Mouse (Mus musculus) kidney, postnatal 10 days (tissue): Measurements from ENCODE around the gene Rnf43.

Experiments used
- DNase-seq: peaks from one replicate; pipeline ENCODE4 v3.0.0; 2021; ENCODE audit warnings: mixed read lengths

Gene Rnf43

GRCm38 (mm10) chr11:87715999-87716398 lies 53.5 kb downstream of the Rnf43 start:
- DNase-seq: no peak

DNA sequence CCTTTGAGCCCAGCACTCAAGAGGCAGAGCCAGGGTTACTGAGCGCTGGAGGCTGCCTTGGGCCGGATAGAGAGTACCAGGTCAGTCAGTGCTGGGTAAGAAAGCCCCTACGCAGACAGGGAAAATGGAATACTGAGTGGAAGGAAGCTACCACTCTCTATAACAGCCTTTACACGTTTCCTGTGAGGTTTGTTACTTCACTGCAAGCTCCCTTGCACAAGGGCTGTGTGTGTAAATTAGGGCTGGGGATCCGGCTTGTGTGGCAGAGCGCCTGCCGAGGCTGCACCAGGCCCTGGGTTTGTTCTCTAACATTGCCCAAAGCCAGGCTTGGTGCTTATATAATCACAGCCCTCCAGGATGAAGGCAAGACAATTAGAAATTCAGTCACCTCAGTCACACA lies 57.0 kb downstream of the Rnf43 start:
- DNase-seq: no peak

GRCm38 (mm10) chr11:87720324-87720723 lies 57.8 kb downstream of the Rnf43 start:
- DNase-seq: no peak

- no peak for DNase-seq
Measured at GRCm38 (mm10) chr11:87720839-87721238, 58.3 kb downstream of the Rnf43 start.

- DNase-seq: no peak
Measured at GRCm38 (mm10) chr11:87722168-87722567, 59.6 kb downstream of the Rnf43 start.

- no peak for DNase-seq
Measured at GRCm38 (mm10) chr11:87722891-87723290, 60.4 kb downstream of the Rnf43 start.

DNA sequence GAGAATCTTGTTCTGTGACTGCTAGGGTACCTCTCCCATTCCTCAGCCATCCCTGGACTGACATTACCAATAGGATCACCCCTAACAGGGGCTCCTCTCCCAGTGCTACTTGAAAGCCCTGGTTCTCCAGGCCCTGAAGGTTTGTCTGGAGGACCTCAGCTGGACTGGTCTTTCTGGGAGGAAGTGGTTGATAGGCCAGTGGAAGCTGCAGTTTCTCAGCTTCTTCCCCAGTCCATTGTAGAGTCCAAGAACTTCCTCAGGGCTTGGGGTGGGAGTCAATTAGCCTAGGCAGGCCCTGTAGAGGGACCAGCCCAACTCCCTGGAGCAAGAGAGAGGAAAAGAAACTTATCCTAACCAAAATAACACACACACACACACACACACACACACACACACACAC lies 63.0 kb downstream of the Rnf43 start:
- DNase-seq: no peak

DNA sequence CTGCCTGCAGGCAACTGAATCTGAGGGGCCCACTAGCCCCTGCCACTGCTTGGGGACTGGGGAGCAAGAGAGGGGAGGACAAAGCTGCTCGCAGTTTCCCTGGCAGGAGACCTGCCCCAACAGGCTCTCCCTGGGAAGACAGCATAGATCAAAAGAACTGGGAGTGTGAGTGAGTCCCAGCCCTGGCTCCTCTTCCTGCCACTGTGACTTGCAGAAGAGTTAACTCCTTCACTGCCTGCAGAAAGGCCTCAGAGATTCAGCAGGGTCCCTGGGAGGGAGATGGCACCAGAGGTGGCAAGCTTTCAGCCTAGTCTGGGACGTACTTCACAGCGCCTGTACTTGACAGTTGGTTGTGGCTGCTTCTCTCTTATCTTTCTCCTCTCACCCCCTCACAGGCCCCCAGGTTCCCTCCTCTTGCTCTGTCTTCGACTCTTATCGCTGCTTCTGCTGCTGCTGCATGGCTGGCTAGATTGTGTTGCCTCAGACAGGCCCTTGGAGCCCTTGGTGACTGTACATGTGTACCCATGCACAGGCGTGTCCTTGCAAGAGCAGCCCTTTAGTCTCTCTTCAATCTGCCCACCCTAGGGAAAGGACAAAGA lies 63.5 kb downstream of the Rnf43 start:
- DNase-seq: no peak

DNA sequence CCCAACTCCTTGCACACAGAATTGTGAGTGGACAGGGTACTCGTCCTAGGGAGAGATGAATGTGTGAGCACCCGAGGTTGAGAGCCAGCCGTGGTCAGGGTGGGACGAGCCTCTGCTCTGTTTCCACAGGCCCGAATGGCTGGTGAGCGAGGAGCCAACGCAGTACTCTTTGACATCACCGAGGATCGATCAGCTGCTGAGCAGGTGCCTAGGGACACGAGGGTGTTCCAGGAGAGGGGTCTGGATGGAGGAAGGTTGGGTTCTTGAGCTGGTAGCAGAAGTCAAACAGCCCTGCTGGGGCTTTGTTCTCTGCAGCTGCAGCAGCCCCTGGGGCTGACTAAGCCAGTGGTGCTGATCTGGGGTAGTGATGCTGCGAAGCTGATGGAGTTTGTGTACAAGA lies 64.5 kb downstream of the Rnf43 start:
- DNase-seq: no peak

GRCm38 (mm10) chr11:87727471-87727870 lies 64.9 kb downstream of the Rnf43 start:
- DNase-seq: no peak

DNA sequence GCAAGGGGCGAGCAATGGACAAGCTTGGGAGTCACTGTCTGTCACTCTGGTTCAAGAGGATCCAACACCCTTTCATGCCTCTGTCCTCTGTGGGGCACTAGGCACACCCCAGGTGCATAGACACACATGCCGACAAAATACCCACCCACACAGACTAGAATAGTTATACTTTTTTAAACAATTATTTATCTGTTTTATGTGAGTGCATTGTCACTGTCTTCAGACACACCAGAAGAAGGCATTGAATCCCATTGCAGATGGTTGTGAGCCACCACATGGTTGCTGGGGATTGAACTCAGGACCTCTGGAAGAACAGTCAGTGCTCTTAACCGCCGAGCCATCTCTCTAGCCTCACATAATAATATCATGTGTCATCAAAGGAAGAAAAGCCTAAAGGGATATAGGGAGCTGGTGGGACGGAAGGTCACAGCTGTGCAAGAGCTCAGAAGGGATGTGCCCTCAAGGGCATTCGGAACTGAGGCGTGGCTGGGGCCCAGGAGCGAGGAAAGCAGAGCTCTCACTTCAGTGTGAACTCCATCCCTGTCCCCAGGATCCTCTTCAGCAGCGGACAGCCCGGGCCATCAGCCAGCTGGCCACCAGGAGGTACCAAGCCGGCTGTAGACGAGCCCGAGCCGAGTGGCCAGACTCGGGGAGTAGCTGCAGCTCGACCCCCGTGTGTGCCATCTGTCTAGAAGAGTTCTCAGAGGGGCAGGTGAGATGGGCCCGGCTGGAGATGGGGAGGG lies 66.5 kb downstream of the Rnf43 start:
- no peak for DNase-seq

- DNase-seq: no peak
Measured at GRCm38 (mm10) chr11:87729593-87730185, 67.2 kb downstream of the Rnf43 start.

DNA sequence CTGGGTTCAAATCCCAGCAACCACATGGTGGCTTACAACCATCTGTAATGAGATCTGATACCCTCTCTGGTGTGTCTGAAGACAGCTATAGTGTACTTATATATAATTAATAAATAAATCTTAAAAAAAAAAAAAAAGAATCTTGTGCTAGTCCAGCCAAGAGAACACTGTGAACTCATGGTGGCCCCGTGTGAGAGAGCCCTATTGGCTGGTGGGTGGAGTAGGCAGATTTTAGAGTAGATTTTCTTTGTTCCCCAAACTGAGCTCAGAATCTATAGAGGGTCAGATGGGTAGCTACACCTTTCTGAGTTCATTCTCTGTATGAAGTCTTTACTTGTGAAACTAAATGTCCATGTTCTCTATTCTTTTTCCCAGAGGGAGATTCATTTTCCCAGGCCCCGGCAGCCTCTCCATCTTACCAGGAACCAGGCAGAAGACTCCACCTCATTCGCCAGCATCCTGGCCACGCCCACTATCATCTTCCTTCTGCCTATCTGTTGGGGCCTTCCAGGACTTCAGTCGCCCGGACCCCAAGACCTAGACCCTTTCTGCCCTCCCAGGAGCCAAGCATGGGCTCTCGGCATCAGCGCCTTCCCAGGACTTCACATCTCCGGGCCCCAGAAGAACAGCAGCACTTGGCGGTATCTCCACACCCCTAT lies 68.3 kb downstream of the Rnf43 start:
- no peak for DNase-seq

DNA sequence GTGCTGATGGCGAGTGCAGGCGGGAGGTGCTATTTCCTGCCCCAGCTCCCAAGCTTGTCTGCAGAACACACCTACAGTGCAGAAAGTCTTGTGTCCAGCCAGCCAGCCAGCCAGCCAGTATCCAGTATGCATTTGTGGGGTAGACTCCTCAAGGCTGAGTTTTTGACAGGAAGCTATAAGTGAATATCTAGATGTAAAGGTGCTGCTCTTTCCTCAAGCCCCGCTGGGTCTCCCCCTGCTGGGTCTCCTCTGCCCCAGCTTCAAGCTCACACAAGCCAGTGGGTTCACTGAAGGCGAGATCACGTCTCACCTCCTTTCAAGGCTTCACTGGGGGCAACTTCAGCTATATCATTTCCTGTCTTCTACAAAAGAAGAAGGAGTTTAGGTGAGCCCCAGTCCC lies 71.8 kb downstream of the Rnf43 start:
- DNase-seq: no peak

DNA sequence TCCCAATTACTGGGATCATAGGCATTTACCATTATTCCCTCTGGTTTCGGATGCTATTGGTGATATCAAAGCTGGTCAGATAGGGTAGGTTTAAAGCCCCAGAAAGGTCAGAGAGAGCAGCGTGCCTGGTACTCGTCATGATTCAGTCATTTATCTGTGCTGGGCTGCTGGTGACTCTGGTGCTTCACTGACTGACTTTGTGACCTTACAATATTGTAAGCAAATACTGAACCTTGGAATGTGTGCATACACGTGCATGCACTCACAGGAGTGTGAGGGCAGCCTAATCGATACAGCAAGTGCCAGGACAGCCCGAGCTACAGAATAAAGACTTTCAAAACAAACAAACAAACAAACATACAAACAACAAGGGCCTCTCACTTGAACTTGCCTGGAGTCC lies 73.2 kb downstream of the Rnf43 start:
- no peak for DNase-seq

GRCm38 (mm10) chr11:87736647-87737134 lies 74.2 kb downstream of the Rnf43 start:
- DNase-seq: peak; percentile 75

DNA sequence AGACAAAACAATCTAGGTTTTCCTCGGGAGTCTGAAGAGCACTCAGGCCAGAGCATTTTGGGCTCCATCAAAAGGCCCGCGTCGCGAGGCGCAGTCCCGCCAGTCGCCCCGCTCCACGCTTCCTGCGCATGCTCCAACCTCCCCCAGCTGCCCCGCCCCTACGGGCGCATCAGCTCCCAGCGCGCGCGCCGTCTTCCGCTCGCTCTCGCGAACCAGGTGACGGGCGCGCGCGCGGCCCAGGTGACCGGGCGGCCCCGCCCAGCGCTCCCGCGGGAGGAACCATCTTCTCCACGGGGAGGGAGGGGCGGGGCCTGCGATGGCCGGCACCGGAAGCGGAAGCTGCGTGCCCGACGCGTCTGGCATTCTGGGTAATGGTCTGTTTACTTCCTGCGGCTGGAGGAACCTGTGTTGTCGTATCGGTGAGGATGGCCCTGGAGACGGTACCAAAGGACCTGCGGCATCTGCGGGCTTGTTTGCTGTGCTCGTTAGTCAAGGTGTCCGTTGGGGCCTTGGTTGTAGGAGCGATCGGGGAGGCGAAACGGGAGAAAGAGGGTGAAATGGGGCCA lies 74.7 kb downstream of the Rnf43 start, which contains the start of gene Supt4a:
TSS of gene Supt4a (plus strand) at position 378 of the 566 bp plus-strand sequence.
- DNase-seq: peak; percentile 98

DNA sequence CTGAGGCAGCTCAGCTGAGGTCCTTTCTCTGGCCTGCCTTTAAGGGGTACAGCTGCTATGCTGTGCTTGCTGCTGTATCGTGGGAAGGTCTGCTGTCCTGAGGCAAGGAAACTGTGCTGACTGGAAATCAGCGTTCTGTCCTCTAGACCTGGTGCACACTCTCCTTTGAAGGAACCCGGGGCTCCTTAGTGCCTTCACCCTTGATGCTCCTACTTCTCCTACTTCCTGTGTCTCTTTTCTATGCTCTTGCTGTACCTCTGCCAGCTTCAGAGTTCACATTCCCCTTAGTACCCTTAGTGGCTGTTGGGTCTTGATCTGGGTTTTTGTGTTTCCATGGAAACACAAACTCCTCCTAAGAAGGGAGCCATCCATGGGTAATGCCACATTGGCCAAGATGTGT lies 81.2 kb downstream of the Rnf43 start:
- DNase-seq: no peak

GRCm38 (mm10) chr11:87744964-87745363 lies 82.4 kb downstream of the Rnf43 start:
- no peak for DNase-seq

GRCm38 (mm10) chr11:87745632-87746555 lies 83.4 kb downstream of the Rnf43 start:
- no peak for DNase-seq

GRCm38 (mm10) chr11:87747312-87747711 lies 84.8 kb downstream of the Rnf43 start:
- no peak for DNase-seq

- DNase-seq: no peak
Measured at GRCm38 (mm10) chr11:87747716-87748115, 85.2 kb downstream of the Rnf43 start.
